Mouse (Mus musculus) limb, embryonic 11.5 days (tissue): ENCODE results near the gene Robo2. TPM values are rescaled to one million over a fixed set of nuclear protein-coding genes. Genes with fewer than 3 reads are reported as not detected.

Source experiments
- ATAC-seq: fragments of 200-750 bp; cut with Nextera tagmentation; 2 replicates; pipeline ENCODE4 v1.8.0; 2017; ENCODE audit warnings: low read depth; ENCODE audit not compliant: insufficient number of reproducible peaks, low FRiP score, low TSS enrichment
- DNase-seq: peaks from one replicate; pipeline ENCODE4 v3.0.0-alpha.2; 2015; ENCODE audit warnings: low spot score
- H3K27ac ChIP-seq: fragments of 300-500 bp; sonication (generic); replicated peaks from 2 replicates; pipeline ENCODE4 v1.5.1; 2014; ENCODE audit warnings: low read depth, mild to moderate bottlenecking, low read length
- H3K27me3 ChIP-seq: fragments of 300-500 bp; sonication (generic); 2 replicates; pipeline ENCODE4 v1.6.1; 2014; ENCODE audit warnings: mild to moderate bottlenecking, low read length, mixed read lengths; ENCODE audit not compliant: control insufficient read depth, insufficient read depth
- H3K36me3 ChIP-seq: fragments of 300-500 bp; sonication (generic); 2 replicates; pipeline ENCODE4 v1.6.1; 2014; ENCODE audit warnings: mild to moderate bottlenecking, low read length, moderate library complexity, mixed read lengths; ENCODE audit not compliant: control insufficient read depth, insufficient read depth
- H3K4me1 ChIP-seq: fragments of 300-500 bp; sonication (generic); 2 replicates; pipeline ENCODE4 v1.6.1; 2014; ENCODE audit warnings: low read length, mixed read lengths; ENCODE audit not compliant: control insufficient read depth, insufficient read depth
- H3K4me2 ChIP-seq: fragments of 300-500 bp; sonication (generic); 2 replicates; pipeline ENCODE4 v1.6.1; 2014; ENCODE audit warnings: low read depth, mild to moderate bottlenecking, moderate library complexity; ENCODE audit not compliant: severe bottlenecking
- H3K4me3 ChIP-seq: fragments of 300-500 bp; sonication (generic); 2 replicates; pipeline ENCODE4 v1.5.1; 2014; ENCODE audit warnings: low read depth, low read length
- H3K9ac ChIP-seq: fragments of 300-500 bp; sonication (generic); 2 replicates; pipeline ENCODE4 v1.6.1; 2014; ENCODE audit warnings: mild to moderate bottlenecking, low read length
- H3K9me3 ChIP-seq: fragments of 300-500 bp; sonication (generic); 2 replicates; pipeline ENCODE4 v1.6.1; 2016; ENCODE audit warnings: low read length; ENCODE audit not compliant: control insufficient read depth
- WGBS: fragments of 180-500 bp; shearing (Covaris S2); extraction: QIAGEN DNeasy Blood & Tissue Kit; methylation state at CpG from one replicate; pipeline ENCODE4 v1.1.7; 2014; 5-methylcytosine and 5-hydroxymethylcytosine counted together
- polyA plus RNA-seq: library from polyadenylated mRNA; unstranded; fragments of >200 nt; fragmentation: Nextera tagmentation; extraction: Ambion mirVana; gene quantifications from 2 replicates; pipeline ENCODE4 v1.2.1, GENCODE M21; 2014

Robo2 gene
- polyA plus RNA-seq, 1 experiment from 2014 or later: 102 TPM

- 69% methylated on average over 4 of the region's 4 CpGs for WGBS
These were observed 98.4 kb downstream of the Robo2 start for GRCm38 (mm10) chr16:74313222-74313621.

GRCm38 (mm10) chr16:74307543-74307887 is 104.1 kb downstream of the Robo2 start:
- no peak for ATAC-seq
- 29% methylated on average over 6 of the region's 6 CpGs for WGBS
- no peak overlapping the region for H3K27ac ChIP-seq

More at GRCm38 (mm10) chr16:74313222-74313621, 98.4 kb downstream of the Robo2 start:
- H3K9ac ChIP-seq: no peak overlapping the region
- no peaks in the 10 kb centered on the region for H3K9me3 ChIP-seq
- no peaks in the 10 kb centered on the region for H3K27me3 ChIP-seq
- no peak overlapping the region for H3K4me3 ChIP-seq
- ATAC-seq (no peak), DNase-seq (no peak)
- no peaks in the 10 kb centered on the region for H3K4me1 ChIP-seq
- H3K36me3 ChIP-seq: no peaks in the 10 kb centered on the region
- H3K4me2 ChIP-seq: no peak overlapping the region
- H3K27ac ChIP-seq: no peak overlapping the region

GRCm38 (mm10) chr16:74306876-74307542 is 104.6 kb downstream of the Robo2 start:
- 48% methylated on average over 5 of the region's 5 CpGs for WGBS
- H3K4me3 ChIP-seq: no peak overlapping the region
- no peaks in the 10 kb centered on the region for H3K4me1 ChIP-seq
- H3K9ac ChIP-seq: no peak overlapping the region
- no peaks in the 10 kb centered on the region for H3K27me3 ChIP-seq
- H3K27ac ChIP-seq: no peak overlapping the region
- no peaks in the 10 kb centered on the region for H3K36me3 ChIP-seq
- DNase-seq: no peak
- no peaks in the 10 kb centered on the region for H3K9me3 ChIP-seq
- no peak overlapping the region for H3K4me2 ChIP-seq
- no peak for ATAC-seq

More at GRCm38 (mm10) chr16:74307543-74307887, 104.1 kb downstream of the Robo2 start:
- Histone ChIP-seq H3K4me2 (no peak overlapping the region), H3K9ac (no peak overlapping the region), H3K4me1 (no peaks in the 10 kb centered on the region), H3K4me3 (no peak overlapping the region), H3K36me3 (no peaks in the 10 kb centered on the region), H3K27me3 (no peaks in the 10 kb centered on the region), H3K9me3 (no peaks in the 10 kb centered on the region)
- no peak for DNase-seq

- H3K4me2 ChIP-seq: no peak overlapping the region
- DNase-seq (no peak), ATAC-seq (no peak)
- H3K9me3 ChIP-seq: no peaks in the 10 kb centered on the region
- no peaks in the 10 kb centered on the region for H3K27me3 ChIP-seq
- H3K4me3 ChIP-seq: no peak overlapping the region
- 59% methylated on average over 8 of the region's 8 CpGs for WGBS
- H3K9ac ChIP-seq: no peak overlapping the region
- H3K27ac ChIP-seq: no peak overlapping the region
- H3K36me3 ChIP-seq: no peaks in the 10 kb centered on the region
- H3K4me1 ChIP-seq: no peaks in the 10 kb centered on the region
These were observed 123.7 kb downstream of the Robo2 start for GRCm38 (mm10) chr16:74287878-74288277.

GRCm38 (mm10) chr16:74282549-74282948 is 129.1 kb downstream of the Robo2 start:
- WGBS: 72% methylated on average over 6 of the region's 6 CpGs
- Histone ChIP-seq H3K4me3 (no peak overlapping the region), H3K36me3 (no peaks in the 10 kb centered on the region), H3K9ac (no peak overlapping the region), H3K27me3 (no peaks in the 10 kb centered on the region), H3K4me1 (no peaks in the 10 kb centered on the region), H3K9me3 (no peaks in the 10 kb centered on the region), H3K4me2 (no peak overlapping the region), H3K27ac (no peak overlapping the region)
- ATAC-seq (no peak), DNase-seq (no peak)

- no peaks in the 10 kb centered on the region for H3K27me3 ChIP-seq
- H3K4me3 ChIP-seq: no peak overlapping the region
- ATAC-seq: peak; percentile 69; the same call in 1 of the 2 replicates
- H3K9me3 ChIP-seq: no peaks in the 10 kb centered on the region
- peak; percentile 31 for DNase-seq
- H3K4me1 ChIP-seq: no peaks in the 10 kb centered on the region
- H3K4me2 ChIP-seq: no peak overlapping the region
- H3K9ac ChIP-seq: no peak overlapping the region
- 15% methylated on average over 3 of the region's 3 CpGs for WGBS
- H3K27ac ChIP-seq: no peak overlapping the region
- H3K36me3 ChIP-seq: no peaks in the 10 kb centered on the region
These were observed 134.6 kb downstream of the Robo2 start for GRCm38 (mm10) chr16:74276855-74277573.

- no peak for DNase-seq
- no peaks in the 10 kb centered on the region for H3K4me1 ChIP-seq
- 88% methylated on average over 1 of the region's 1 CpGs for WGBS
These were observed 137.0 kb downstream of the Robo2 start for GRCm38 (mm10) chr16:74274596-74274995.

GRCm38 (mm10) chr16:74272993-74273392 is 138.6 kb downstream of the Robo2 start:
- 45% methylated on average over 4 of the region's 4 CpGs for WGBS
- no peak overlapping the region for H3K27ac ChIP-seq
- H3K4me2 ChIP-seq: no peak overlapping the region
- H3K36me3 ChIP-seq: no peaks in the 10 kb centered on the region
- no peaks in the 10 kb centered on the region for H3K27me3 ChIP-seq
- no peaks in the 10 kb centered on the region for H3K9me3 ChIP-seq
- ATAC-seq: no peak
- H3K4me1 ChIP-seq: no peaks in the 10 kb centered on the region
- no peak overlapping the region for H3K4me3 ChIP-seq
- no peak overlapping the region for H3K9ac ChIP-seq
- DNase-seq: no peak

More at GRCm38 (mm10) chr16:74274596-74274995, 137.0 kb downstream of the Robo2 start:
- Histone ChIP-seq H3K4me3 (no peak overlapping the region), H3K9ac (no peak overlapping the region), H3K27ac (no peak overlapping the region), H3K9me3 (no peaks in the 10 kb centered on the region), H3K4me2 (no peak overlapping the region), H3K36me3 (no peaks in the 10 kb centered on the region), H3K27me3 (no peaks in the 10 kb centered on the region)
- ATAC-seq: no peak
